Mouse (Mus musculus): ENCODE measurements around the gene Slc23a2. TPM values are rescaled to one million over a fixed set of nuclear protein-coding genes. Genes with fewer than 3 reads are reported as not detected.

The Slc23a2 gene
- polyA plus RNA-seq, 1 experiment from 2014 or later = 7.8 TPM

DNA sequence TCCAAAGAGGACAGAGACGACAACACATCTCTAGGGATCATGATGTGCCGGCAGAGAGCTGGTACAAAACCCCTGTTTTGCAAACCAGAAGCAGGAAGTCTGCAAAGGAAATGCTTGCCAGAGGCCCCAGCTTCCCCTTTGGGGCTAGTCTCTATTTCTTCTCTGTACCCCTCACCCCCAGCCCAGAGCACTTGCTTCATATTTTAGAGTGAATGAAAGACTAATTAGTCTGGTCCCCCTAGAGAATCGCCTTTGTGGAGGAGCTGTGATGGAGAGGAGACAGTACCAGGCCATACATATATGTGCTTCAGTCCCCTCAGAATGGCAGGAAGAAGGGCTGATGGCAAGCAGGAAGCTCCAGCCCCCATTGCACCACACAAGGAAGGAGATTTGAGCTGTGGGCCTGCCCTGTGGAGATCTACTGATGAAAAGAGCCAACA is 125.5 kb downstream of the Slc23a2 start:
- H3K27ac ChIP-seq = peak overlapping the region; percentile 24; the same call in 1 of the 2 replicates
- H3K4me1 ChIP-seq (replicated peaks) = peaks cover 44% of the 10 kb centered on the region
- no peaks in the 10 kb centered on the region for H3K27me3 ChIP-seq
- no peaks in the 10 kb centered on the region for H3K36me3 ChIP-seq
- 49% methylated on average over 3 of the region's 3 CpGs for WGBS
- H3K4me3 ChIP-seq = no peak overlapping the region
- no peak overlapping the region for H3K9ac ChIP-seq
- H3K9me3 ChIP-seq (replicated peaks) = no peaks in the 10 kb centered on the region
- no peak for ATAC-seq (replicated peaks; ENCODE audit: insufficient number of reproducible peaks, insufficient read depth, low FRiP score, low read depth)
- peak overlapping the region; percentile 0; the same call in 1 of the 2 replicates for H3K4me2 ChIP-seq

DNA sequence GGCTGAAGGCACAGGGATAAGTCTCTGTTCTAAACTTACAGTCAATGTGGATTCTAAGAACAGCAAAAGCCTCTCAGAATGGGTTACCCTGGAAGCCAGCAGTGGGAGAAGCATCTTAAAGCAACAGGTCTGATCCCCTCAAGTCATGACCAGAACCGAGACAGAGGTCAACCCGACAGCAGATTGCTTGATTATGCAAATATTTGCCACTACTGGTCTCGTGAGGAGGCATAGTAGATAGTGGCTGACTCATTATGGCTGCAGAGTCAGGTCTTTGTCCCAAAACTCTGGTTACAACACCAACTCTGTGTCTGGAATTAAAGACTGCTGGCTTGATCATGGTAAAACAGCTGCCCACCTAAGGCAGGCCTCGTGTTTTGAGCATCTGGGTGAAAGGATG is 126.8 kb downstream of the Slc23a2 start:
- Histone ChIP-seq H3K9ac (no peak overlapping the region), H3K4me2 (no peak overlapping the region), H3K4me3 (no peak overlapping the region), H3K9me3 (replicated peaks) (no peaks in the 10 kb centered on the region), H3K4me1 (replicated peaks) (peaks cover 44% of the 10 kb centered on the region), H3K36me3 (no peaks in the 10 kb centered on the region), H3K27me3 (no peaks in the 10 kb centered on the region), H3K27ac (0 out of 2 replicates have a peak overlapping the region, but pooled peaks have one; percentile 9)
- no peak for ATAC-seq (replicated peaks; ENCODE audit: insufficient number of reproducible peaks, insufficient read depth, low FRiP score, low read depth)
- 50% methylated on average over 4 of the region's 4 CpGs for WGBS

DNA sequence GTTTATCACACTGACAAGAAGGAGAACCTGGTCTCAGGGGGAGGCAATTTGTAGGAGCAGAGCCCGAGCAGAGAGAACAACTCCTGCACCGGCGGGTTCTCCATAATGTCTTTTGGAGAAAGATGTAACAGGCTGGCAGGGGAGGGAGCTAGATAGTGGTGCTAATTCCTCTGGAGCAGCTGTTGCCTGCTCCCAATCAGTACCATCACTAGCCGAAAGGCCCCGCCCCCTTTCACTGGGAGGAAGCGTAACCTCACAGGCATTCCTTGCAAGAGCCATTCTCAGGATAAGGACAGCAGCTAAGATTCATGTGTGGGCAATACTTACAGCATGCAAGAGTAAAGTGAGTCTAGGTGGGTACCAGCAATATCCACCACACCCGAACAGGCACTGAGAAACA is 127.3 kb downstream of the Slc23a2 start:
- Histone ChIP-seq H3K4me3 (no peak overlapping the region), H3K9me3 (replicated peaks) (no peaks in the 10 kb centered on the region), H3K4me1 (replicated peaks) (peaks cover 39% of the 10 kb centered on the region), H3K4me2 (no peak overlapping the region), H3K27me3 (no peaks in the 10 kb centered on the region), H3K27ac (0 out of 2 replicates have a peak overlapping the region, but pooled peaks have one; percentile 9), H3K9ac (no peak overlapping the region), H3K36me3 (no peaks in the 10 kb centered on the region)
- ATAC-seq (replicated peaks; ENCODE audit: insufficient number of reproducible peaks, insufficient read depth, low FRiP score, low read depth) = no peak
- WGBS = 26% methylated on average over 7 of the region's 7 CpGs

DNA sequence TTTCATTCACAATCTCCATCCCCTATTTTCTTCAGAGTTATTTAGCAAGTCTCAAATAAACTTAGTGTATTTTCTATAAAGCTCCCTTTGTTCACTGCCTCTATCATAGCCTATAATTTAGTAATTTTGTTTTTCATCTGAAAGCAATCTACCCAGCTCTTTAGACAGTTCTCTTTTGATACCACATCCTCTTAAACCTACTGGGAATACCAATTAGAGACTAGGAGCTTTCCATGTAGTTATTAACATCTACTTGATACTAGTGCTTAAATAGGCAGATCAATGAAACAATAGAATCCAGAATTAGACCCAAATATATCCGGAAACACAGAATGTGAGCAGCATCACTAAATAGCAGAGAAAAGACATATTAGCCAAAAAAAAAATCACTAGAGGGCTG is 128.9 kb downstream of the Slc23a2 start:
- Histone ChIP-seq H3K36me3 (no peaks in the 10 kb centered on the region), H3K4me3 (no peak overlapping the region)
- no peak for ATAC-seq (replicated peaks; ENCODE audit: insufficient number of reproducible peaks, insufficient read depth, low FRiP score, low read depth)

DNA sequence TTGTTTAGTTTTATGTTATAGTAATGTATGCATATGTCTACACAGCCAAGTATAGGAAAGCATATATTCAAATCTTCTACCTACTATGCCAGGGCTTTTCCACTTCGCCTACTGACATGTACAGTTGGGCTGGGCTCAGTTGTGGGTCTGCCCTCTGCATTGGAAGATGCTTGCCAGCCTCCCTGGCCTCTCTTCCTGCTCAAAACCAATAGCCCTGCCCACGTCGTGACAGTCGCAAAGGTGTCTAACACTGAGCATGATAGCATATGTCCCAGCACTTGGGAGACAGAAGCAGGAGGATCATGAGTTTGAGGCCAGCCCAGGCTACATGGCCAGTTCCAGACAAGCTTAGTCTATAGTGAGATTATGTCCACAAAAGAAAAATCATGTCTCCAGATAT is 131.8 kb downstream of the Slc23a2 start:
- Histone ChIP-seq H3K27ac (no peak overlapping the region), H3K27me3 (no peaks in the 10 kb centered on the region), H3K4me3 (no peak overlapping the region), H3K36me3 (no peaks in the 10 kb centered on the region), H3K4me2 (no peak overlapping the region), H3K4me1 (replicated peaks) (peaks cover 13% of the 10 kb centered on the region), H3K9ac (no peak overlapping the region), H3K9me3 (replicated peaks) (no peaks in the 10 kb centered on the region)
- ATAC-seq (replicated peaks; ENCODE audit: insufficient number of reproducible peaks, insufficient read depth, low FRiP score, low read depth) = no peak
- 87% methylated on average over 4 of the region's 4 CpGs for WGBS

More for the DNA sequence above, 128.9 kb downstream of the Slc23a2 start:
- Histone ChIP-seq H3K27me3 (no peaks in the 10 kb centered on the region), H3K27ac (no peak overlapping the region), H3K9me3 (replicated peaks) (no peaks in the 10 kb centered on the region), H3K4me1 (replicated peaks) (peaks cover 24% of the 10 kb centered on the region), H3K9ac (no peak overlapping the region), H3K4me2 (no peak overlapping the region)
- WGBS = 89% methylated on average over 1 of the region's 1 CpGs

DNA sequence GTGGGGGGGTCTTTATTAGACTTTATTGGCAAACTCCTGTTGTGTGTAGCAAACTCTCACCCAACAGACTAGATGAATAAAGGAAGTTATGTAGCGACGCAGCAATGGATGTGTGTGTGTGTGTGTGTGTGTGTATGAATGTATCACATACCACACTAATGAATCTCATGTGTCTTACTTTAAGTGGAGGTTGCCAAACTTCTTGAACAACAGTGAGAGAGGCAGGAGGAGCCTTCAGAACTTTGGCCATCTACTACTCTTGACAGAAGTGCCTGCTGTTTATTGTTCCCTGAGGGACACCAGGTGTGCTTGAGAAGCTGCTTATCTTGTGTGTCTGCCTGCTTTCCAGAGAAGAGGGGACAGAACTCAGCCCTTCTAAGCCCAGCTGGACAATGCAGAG is 134.1 kb downstream of the Slc23a2 start:
- peaks cover 21% of the 10 kb centered on the region for H3K4me1 ChIP-seq (replicated peaks)
- no peak overlapping the region for H3K27ac ChIP-seq
- WGBS = 91% methylated on average over 2 of the region's 2 CpGs
- H3K36me3 ChIP-seq = no peaks in the 10 kb centered on the region
- H3K9me3 ChIP-seq (replicated peaks) = no peaks in the 10 kb centered on the region
- no peak overlapping the region for H3K4me2 ChIP-seq
- no peaks in the 10 kb centered on the region for H3K27me3 ChIP-seq
- no peak overlapping the region for H3K4me3 ChIP-seq
- H3K9ac ChIP-seq = no peak overlapping the region
- no peak for ATAC-seq (replicated peaks; ENCODE audit: insufficient number of reproducible peaks, insufficient read depth, low FRiP score, low read depth)

DNA sequence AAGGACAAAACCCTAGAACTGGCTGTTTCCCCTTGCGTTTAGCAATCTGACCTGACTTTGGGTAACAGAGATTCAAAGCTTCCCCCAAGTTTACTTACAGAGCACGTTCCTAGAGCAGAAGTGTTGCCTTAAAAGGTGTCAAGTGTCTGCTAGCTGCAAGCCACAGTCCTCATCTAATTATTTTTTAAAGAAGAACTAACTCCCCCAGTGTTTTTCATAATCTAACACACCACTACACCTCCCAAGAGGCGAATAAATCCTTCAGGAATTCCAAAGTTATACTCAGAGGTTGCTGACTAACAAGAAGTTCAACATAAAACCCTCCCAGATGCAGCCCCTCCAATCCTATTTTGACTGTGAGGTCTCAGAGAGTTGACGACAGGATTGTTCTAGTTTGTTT is 136.7 kb downstream of the Slc23a2 start:
- no peaks in the 10 kb centered on the region for H3K27me3 ChIP-seq
- H3K27ac ChIP-seq = no peak overlapping the region
- H3K9me3 ChIP-seq (replicated peaks) = no peaks in the 10 kb centered on the region
- 62% methylated on average over 4 of the region's 4 CpGs for WGBS
- peaks cover 22% of the 10 kb centered on the region for H3K4me1 ChIP-seq (replicated peaks)
- no peak overlapping the region for H3K4me3 ChIP-seq
- H3K4me2 ChIP-seq = no peak overlapping the region
- ATAC-seq (replicated peaks; ENCODE audit: insufficient number of reproducible peaks, insufficient read depth, low FRiP score, low read depth) = no peak
- no peak overlapping the region for H3K9ac ChIP-seq
- H3K36me3 ChIP-seq = no peaks in the 10 kb centered on the region

DNA sequence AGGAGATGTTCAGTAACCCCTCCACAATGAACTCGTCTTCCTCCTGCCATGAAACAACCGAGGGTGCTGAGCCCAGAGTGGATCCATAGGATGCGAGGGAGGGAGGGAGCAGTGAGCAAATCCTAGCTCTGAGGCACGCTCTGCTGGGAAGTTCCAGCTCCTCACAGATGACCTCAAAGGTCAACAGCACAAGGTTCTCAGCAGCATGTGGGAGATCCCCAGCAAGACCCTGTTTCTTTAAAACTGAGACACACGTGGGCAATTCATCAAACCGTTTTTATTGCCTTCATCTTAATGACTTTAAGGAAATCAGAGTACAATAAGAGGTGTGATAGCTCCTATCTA is 137.5 kb downstream of the Slc23a2 start:
- H3K4me2 ChIP-seq = no peak overlapping the region
- 53% methylated on average over 6 of the region's 6 CpGs for WGBS
- H3K36me3 ChIP-seq = no peaks in the 10 kb centered on the region
- H3K27ac ChIP-seq = 0 out of 2 replicates have a peak overlapping the region, but pooled peaks have one; percentile 59
- peaks cover 22% of the 10 kb centered on the region for H3K4me1 ChIP-seq (replicated peaks)
- no peaks in the 10 kb centered on the region for H3K9me3 ChIP-seq (replicated peaks)
- H3K27me3 ChIP-seq = no peaks in the 10 kb centered on the region
- no peak for ATAC-seq (replicated peaks; ENCODE audit: insufficient number of reproducible peaks, insufficient read depth, low FRiP score, low read depth)
- H3K9ac ChIP-seq = no peak overlapping the region
- no peak overlapping the region for H3K4me3 ChIP-seq

DNA sequence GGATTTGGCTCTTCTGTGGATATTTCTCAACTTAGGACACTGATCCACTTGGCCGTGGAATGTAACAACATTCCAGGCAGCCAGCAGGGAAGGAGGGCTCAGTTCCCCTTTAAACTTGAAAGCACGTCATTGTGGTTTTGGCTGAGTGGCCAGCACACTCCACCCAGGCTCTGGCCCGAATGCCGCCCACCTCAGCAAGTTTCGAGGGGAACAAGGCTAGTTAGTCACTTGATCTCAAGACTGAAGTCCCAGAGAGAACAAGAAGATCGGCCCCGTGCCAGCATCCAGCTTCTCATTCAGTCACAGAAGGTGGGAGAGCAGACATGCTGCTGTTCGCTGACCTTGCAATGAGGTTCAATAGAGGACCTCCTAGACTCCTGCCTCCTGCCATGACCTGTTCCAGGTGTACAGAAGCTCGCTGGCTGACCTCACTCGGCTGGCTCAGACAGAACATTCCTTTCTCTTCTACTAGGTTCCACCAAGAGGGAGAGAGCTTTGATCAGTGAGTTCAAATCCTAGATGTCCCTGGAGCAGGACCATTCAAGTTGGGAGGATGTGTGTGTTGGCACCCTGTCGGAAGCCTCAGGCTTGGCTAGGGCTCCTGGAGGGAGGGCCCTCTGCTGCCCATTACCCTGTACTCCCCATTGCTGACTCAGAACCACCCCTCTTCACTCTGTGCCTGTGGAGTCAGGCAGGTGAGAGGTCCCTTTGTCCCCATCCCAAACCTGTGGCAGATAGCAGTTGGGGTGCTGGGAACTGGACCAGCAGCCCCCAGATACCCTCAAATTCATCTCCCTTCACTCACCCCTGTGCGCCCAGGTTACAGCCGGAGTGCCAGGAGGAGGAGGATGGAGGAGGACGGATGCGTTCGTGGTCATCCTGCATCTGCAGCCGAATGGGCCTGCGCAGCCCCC is 138.1 kb downstream of the Slc23a2 start:
- 62% methylated on average over 18 of the region's 18 CpGs for WGBS
- no peaks in the 10 kb centered on the region for H3K27me3 ChIP-seq
- no peaks in the 10 kb centered on the region for H3K36me3 ChIP-seq
- H3K4me3 ChIP-seq = no peak overlapping the region
- peak overlapping the region; percentile 25 for H3K4me2 ChIP-seq
- H3K27ac ChIP-seq = peak overlapping the region; percentile 59
- ATAC-seq (replicated peaks; ENCODE audit: insufficient number of reproducible peaks, insufficient read depth, low FRiP score, low read depth) = peak; percentile 42; the same call in 1 of the 2 replicates
- H3K4me1 ChIP-seq (replicated peaks) = peaks cover 22% of the 10 kb centered on the region
- no peak overlapping the region for H3K9ac ChIP-seq
- H3K9me3 ChIP-seq (replicated peaks) = no peaks in the 10 kb centered on the region

DNA sequence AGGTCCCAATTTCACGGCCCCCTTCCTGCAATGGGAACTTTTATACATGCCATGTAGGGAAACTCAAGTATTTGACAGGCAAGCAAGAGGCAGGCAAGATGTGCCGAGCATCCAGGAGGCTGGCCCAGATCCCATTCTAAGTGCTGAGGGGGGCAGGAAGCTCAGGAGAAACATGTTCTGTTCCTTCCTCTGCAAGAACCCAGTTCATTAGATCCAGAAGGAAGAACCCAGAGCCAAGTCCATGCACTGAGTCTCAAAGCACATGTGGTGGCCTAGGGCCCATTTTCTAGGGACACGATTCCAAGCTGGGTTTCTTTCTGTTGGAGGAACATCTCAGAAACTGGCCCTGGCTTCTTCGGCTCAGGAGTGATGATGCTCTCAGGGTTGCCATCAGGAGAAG is 139.5 kb downstream of the Slc23a2 start:
- Histone ChIP-seq H3K36me3 (no peaks in the 10 kb centered on the region), H3K4me3 (no peak overlapping the region), H3K9ac (no peak overlapping the region), H3K27ac (no peak overlapping the region), H3K9me3 (replicated peaks) (no peaks in the 10 kb centered on the region), H3K4me1 (replicated peaks) (peaks cover 25% of the 10 kb centered on the region), H3K4me2 (no peak overlapping the region), H3K27me3 (no peaks in the 10 kb centered on the region)
- no peak for ATAC-seq (replicated peaks; ENCODE audit: insufficient number of reproducible peaks, insufficient read depth, low FRiP score, low read depth)
- 79% methylated on average over 4 of the region's 4 CpGs for whole genome bisulfite sequencing

DNA sequence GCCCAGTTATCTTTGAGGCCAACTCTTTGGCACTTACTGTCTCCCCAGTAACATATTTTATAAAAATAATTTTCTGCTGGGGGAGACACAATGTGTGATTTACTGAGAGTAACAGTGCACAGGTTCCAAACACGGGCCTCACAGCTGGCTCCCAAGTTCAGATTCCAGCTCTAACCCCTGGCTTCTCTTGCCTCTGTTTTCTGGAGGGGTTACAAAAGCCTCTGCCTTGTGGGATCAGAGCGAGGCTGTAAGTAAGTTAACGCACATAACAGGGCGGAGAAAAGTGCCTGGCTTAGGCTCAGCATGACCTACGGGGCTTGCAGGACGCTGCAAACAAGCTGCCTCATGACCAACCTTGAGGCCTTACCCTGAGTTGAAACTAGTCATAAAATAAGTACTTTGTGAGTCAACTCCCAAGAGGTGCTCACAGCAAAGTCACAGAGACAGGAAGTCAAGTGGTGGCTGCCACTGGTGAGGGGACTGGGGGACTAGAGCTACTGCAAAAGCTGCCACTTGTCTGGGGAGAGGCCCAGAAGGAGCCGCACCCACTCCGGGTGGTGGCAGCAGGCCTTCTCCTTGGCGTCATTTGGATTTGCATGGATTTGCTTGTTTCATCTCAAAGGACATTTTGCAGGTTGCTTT is 140.3 kb downstream of the Slc23a2 start:
- Histone ChIP-seq H3K4me3 (no peak overlapping the region), H3K27ac (no peak overlapping the region), H3K4me1 (replicated peaks) (peaks cover 25% of the 10 kb centered on the region), H3K36me3 (no peaks in the 10 kb centered on the region), H3K9me3 (replicated peaks) (no peaks in the 10 kb centered on the region), H3K9ac (no peak overlapping the region), H3K27me3 (no peaks in the 10 kb centered on the region), H3K4me2 (no peak overlapping the region)
- 84% methylated on average over 9 of the region's 9 CpGs for WGBS
- no peak for ATAC-seq (replicated peaks; ENCODE audit: insufficient number of reproducible peaks, insufficient read depth, low FRiP score, low read depth)

All from heart, embryonic 15.5 days (tissue).